Mouse (Mus musculus) adrenal gland, adult 18-20 months (tissue): ENCODE measurements at regions not wholly inside any gene's neighbourhood (a gene's known extent, or its start where the extent isn't known, plus 50 kb on each side); places are given as distances from the start of the nearest gene placed in this dataset.

ENCODE experiments used
- DNase-seq, 2 experiments: peaks; one replicate each; pipeline ENCODE4 v3.0.0; 2021 to 2022; ENCODE audit warnings: low spot score in 2 of 2

DNA sequence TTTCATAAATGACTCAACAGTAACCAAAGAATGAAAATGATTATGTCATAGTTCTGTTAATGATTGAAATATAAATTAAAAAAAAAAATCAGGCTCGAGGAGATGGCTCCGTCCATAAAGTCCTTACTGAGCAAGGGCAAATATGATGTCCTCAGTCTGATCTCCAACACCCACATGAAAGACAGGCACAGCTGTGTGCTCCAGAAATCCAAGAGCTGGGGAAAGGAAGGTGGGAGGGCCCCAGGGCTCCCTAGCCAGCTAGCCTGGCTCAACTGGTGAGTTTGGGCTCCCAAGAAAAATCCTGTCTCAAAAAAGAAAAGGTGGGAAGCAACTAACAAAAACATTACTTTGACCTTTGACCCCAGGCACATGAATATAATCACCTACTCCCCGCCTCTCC lies 194.5 kb downstream of the Sox4 start:
- DNase-seq, result no peak

- DNase-seq, result peak; percentile 16 to 34
Measured at GRCm38 (mm10) chr13:28757846-28758522, 195.5 kb downstream of the Sox4 start.

- DNase-seq, result no peak
Measured at GRCm38 (mm10) chr13:28756915-28757765, 196.4 kb downstream of the Sox4 start.

DNA sequence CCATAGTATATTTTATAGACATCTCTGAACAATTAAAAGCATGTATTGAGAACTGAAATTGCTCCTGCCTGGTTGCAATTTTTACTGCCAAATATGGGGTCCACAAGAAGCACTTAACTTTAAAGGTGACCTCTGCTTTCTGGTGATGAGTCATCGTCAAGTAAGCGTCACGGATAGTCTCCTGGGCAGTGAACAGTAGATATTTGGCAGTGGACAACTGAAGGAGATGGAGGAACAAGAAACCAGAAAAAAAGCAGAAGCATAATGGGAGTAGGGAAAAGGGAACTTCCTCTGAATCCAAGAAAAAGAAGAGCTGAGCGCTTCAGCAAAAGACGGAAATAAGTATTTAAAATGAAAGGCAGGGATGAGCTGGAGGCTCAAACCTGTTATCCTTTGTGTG lies 199.3 kb downstream of the Sox4 start:
- DNase-seq, result no peak

DNA sequence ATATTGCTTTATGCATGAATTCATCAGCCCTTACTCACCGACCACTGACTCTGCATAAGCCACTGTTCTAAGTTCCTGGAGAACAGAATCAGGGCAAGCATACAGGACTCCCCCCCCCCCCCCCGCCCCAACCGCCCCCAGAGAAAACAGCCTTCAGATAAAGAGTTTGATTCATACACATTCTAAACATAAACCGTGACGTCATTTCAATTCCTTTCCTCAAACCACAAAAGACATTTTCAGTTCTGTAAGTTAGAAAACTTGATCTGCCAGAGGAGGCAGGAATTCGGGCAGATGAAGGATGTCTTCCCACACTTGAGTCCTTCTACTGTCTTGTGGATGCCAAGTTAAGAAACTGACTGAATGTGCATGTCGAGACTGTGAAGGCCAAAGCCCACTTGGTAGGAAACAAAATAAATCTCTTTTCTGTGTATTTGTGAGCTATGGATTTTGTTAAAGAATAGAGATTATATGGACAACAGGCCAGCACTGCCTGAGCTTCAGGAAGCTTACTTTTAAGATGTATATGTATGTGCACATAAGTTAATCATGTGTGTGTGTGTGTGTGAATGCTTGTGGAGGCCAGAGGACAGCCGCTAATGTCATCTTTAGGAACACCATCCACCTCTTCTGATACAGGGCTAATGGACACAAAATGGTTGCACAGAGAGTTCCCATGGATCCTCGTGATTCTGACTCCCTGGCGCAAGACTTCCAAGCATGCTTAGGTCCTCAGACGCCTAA lies 202.4 kb downstream of the Sox4 start:
- no peak for DNase-seq

- no peak for DNase-seq
Measured at GRCm38 (mm10) chr13:28740158-28740670, 213.3 kb downstream of the Sox4 start.

DNA sequence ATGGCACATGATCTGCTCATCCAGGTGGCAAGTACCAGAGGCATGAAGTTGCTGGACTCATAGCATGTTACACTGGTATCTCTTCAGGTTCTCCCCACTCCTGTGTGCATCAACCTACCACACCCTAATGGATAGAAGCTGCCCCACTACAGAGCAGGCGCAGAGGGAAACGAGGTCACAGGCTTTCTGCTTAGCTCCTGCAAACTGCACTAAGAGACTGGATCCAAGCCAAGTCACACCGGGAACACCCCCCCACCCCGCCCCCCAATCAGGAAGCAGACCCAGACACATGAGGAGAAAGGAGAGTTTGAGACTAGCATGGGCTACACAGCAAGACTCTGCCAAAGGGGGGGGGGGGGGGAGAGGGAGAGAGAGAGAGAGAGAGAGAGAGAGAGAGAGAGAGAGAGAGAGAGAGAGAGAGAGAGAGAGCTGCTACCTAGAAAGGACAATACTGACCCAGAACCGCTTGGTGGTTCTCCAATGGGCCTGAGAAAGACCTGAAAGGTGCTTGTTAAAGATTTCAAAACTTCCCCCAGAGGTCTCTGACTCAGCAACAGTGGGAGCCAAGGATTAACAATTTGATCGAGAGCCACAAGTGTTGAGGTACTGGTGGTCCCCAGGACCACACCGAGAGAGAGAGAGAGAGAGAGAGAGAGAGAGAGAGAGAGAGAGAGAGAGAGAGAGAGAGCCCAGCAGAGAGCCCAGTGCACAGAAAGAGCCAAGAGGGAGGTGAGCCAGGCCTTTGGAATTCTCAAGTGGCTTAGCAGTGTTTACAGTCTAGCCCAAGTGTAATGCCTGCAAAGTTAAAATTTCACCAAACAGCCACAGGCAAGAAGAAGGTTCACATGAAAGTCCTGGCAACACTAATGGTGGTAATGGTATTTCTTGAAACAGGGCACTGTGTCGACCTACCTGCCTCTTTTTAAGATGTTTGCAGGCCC lies 215.1 kb downstream of the Sox4 start:
- no peak for DNase-seq

DNA sequence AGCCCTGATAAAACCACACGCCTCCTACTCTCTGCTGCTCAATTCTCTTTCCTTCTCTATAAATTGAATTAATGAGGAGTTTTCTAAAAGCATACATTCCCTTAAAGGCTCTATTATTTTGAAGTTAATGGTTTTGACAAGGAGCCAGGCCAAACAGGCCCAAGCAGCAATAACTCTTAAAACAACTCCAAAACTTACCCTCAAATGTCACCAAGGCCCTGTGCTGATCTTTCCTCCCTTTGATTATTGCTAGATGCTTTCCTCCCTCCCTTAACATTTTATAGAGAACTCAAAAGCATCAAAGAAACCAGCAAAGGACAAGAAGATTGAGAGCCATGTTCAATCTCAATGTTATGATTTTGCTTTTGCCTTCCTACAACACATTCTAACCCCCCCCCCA lies 221.0 kb downstream of the Sox4 start:
- DNase-seq, result no peak

- DNase-seq, result no peak
Measured at GRCm38 (mm10) chr13:28732036-28732435, 221.5 kb downstream of the Sox4 start.

DNA sequence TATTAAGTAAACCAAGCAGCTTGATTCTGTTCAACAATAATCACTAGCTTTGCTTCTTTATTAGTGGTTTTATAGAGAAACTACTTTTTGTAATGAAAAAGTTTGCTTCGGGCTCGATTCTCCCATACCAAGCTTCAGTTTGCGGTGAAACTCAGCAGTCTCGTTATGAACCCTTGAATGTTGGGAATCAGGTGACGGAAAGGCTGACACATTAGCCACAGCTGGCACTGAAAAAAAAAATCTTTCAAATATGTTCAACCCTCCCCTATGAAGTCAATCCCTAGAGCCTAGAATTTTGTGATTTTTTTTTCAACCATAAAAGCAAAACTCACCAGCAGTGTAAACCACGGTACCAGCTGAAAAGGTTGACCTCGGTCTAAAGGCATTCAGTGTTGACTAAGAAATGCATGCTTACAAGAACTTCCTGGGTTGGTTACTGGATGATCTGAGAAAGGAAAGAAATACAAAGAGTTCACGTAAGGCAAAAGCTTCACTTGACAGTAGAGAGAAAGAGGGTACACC lies 223.4 kb downstream of the Sox4 start:
- DNase-seq, result no peak

DNA sequence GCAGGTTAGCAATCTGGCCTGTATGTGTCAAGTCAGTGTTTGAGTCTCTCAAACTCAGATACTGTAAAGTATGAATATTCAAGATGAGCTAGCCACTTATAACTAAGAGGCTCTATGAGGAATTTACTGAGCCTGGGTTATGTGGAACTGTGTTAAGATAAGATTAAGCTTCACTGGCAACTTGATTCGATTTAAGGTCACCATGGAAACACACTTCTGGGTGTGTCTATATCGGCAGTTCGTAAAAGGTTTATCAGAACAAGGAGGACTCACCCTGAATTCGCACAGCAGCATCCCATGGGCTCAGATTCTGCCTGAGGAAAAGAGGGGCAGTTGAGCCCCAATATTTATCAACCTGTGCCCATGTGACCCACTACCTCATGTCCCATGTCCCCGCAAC lies 224.7 kb downstream of the Sox4 start:
- no peak for DNase-seq

DNA sequence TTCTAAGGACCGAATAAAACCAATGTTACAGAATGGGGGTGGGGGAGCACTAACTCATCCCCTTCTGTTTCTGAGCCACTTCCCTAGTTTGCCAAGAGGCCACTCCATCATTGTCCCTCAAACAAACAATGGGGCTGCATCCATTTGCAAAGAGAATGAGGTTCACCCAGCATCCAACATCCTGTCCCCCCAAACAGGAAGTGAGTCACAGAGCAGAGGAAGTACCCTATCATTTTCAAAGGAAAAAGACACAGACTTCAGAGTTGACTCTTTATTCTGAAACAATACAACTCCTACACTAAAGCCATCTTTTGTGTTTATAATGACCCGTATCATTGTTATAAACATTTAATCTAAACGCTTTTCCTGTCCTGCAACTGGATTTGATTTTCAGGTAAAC lies 229.2 kb downstream of the Sox4 start:
- DNase-seq, result no peak

GRCm38 (mm10) chr13:28722074-28722473 lies 231.4 kb downstream of the Sox4 start:
- no peak for DNase-seq

GRCm38 (mm10) chr13:28721548-28721981 lies 231.9 kb downstream of the Sox4 start:
- DNase-seq, result no peak

DNA sequence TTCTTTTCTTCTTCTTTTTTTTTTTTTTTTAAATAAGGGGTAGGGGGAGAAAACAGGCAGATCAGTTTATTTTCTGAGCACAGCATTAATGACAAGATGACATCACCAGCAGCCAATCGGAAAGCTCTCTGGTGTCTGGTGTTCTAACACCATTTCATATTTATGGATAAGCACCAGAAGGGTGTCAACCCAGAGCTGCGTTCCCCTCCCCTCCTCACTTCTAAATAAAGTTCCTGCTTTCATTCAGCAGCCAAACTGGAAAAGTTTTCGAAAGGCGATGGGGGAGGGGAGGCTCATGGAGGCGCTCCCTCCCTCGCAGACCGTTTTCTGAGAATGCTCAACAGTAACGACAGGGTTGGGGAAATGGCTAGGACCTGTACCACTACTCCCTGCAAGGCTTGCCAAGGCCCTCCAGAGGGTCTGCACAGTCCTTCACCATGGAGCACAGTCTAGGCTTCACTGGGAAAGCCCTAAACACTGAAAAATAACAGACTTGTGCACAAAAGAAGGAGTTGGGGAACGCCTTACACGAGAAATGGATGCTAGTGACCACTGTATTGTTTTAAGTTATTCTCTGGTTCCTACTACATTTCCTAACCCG lies 232.8 kb downstream of the Sox4 start:
- no peak for DNase-seq

- DNase-seq, result no peak
Measured at GRCm38 (mm10) chr13:28720169-28720568, 233.3 kb downstream of the Sox4 start.

DNA sequence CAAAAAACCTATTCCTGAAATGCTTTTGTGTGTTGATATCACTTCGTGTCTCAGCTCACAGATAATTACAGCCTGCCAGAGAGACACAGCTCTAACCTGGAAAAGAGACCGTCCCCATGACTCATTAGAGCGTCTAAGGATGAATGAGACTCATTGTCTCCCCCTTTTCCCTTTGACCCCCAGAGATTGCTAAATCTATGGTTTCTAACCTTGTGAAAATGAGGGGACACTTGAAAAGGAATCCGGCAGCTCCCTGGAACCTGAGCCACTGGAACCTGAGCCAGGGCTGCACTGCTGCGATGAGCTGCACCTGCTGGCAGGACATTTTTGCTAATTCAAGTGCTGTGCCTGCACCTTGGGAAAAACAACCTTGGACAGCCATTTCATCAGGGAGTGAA lies 234.6 kb downstream of the Sox4 start:
- no peak for DNase-seq

GRCm38 (mm10) chr13:28718169-28718867 lies 235.2 kb downstream of the Sox4 start:
- DNase-seq, result no peak

GRCm38 (mm10) chr13:28717404-28717803 lies 236.1 kb downstream of the Sox4 start:
- no peak for DNase-seq
